In genomic region chr8:123415967-123416943, GRCm38 (mm10) we compare ENCODE assay signal across 9 mouse cellular contexts. TPM values are rescaled to one million over a fixed set of nuclear protein-coding genes. Genes with fewer than 3 reads are reported as not detected.
DNase-seq lines count a peak whose midpoint lies in the region; ATAC-seq and TF ChIP-seq lines count a peak whose summit lies in the region.
"Had no signal": no experiment of that assay in that cellular context is flagged by ENCODE, and none has a peak within 500 bp of the region (broad histone marks: within the 10 kb centered on the region; RNA-seq: fewer than 3 reads in every experiment).

No protein-coding gene starts in this region.

- 76% methylated on average over 8 of the region's 8 CpGs for WGBS in lung, embryonic 14.5 days
- WGBS in liver, embryonic 11.5 days = 47% methylated on average over 8 of the region's 8 CpGs
- 76% methylated on average over 8 of the region's 8 CpGs for WGBS in embryonic facial prominence, embryonic 10.5 days

- H3K9ac ChIP-seq in lung, embryonic 14.5 days = no peak overlapping the region
- no peak overlapping the region for H3K9ac ChIP-seq in liver, embryonic 11.5 days (ENCODE audit: low read depth, low read length)

- DNase-seq in lung, embryonic 14.5 days = peak; percentile 49
- DNase-seq in lung, postnatal 25 days (ENCODE audit: low spot score) = no peak
- peak; percentile 87 for DNase-seq in R1 (ENCODE audit: low read depth, low spot score)
- peak; percentile 70 for DNase-seq in liver, embryonic 11.5 days (ENCODE audit: low spot score)
- peak; percentile 55 for DNase-seq in retina, embryonic 14.5 days (ENCODE audit: low spot score)
- no peak for DNase-seq in right cerebral cortex, postnatal 36 days (ENCODE audit: low spot score in 2 of 2)
- no peak for DNase-seq in embryonic facial prominence, embryonic 10.5 days (ENCODE audit: low spot score)
- no peak for DNase-seq in urinary bladder, postnatal 14 days (ENCODE audit: low spot score)
- DNase-seq: kidney, adult 2 months had no signal

- no peaks in the 10 kb centered on the region for H3K9me3 ChIP-seq in lung, embryonic 14.5 days (ENCODE audit: low read depth, low read length)
- no peaks in the 10 kb centered on the region for H3K9me3 ChIP-seq in liver, embryonic 11.5 days (ENCODE audit: control insufficient read depth, low read length)
- no peaks in the 10 kb centered on the region for H3K9me3 ChIP-seq in embryonic facial prominence, embryonic 10.5 days

- H3K27me3 ChIP-seq in lung, embryonic 14.5 days (ENCODE audit: insufficient read depth, low read length) = peaks cover 31% of the 10 kb centered on the region
- H3K27me3 ChIP-seq in liver, embryonic 11.5 days (replicated peaks; ENCODE audit: control insufficient read depth, insufficient read depth, low read length) = peaks cover 33% of the 10 kb centered on the region
- peaks cover 32% of the 10 kb centered on the region for H3K27me3 ChIP-seq in embryonic facial prominence, embryonic 10.5 days (replicated peaks; ENCODE audit: low read depth, poor library complexity, severe bottlenecking)

- H3K4me3 ChIP-seq in lung, embryonic 14.5 days (ENCODE audit: low read depth, low read length) = no peak overlapping the region
- no peak overlapping the region for H3K4me3 ChIP-seq in liver, embryonic 11.5 days (ENCODE audit: low read depth, low read length)
- no peak overlapping the region; the same call in 1 of the 2 replicates for H3K4me3 ChIP-seq in embryonic facial prominence, embryonic 10.5 days

- H3K4me1 ChIP-seq in lung, embryonic 14.5 days (ENCODE audit: insufficient read depth) = no peaks in the 10 kb centered on the region
- peaks cover 22% of the 10 kb centered on the region for H3K4me1 ChIP-seq in liver, embryonic 11.5 days (replicated peaks; ENCODE audit: control insufficient read depth, insufficient read depth, low read length)
- peaks cover 32% of the 10 kb centered on the region for H3K4me1 ChIP-seq in embryonic facial prominence, embryonic 10.5 days

- ATAC-seq in lung, embryonic 14.5 days (ENCODE audit: insufficient read depth) = no peak
- peak; percentile 89 for ATAC-seq in liver, embryonic 11.5 days (replicated peaks; ENCODE audit: low FRiP score)

- no peaks in the 10 kb centered on the region for H3K36me3 ChIP-seq in lung, embryonic 14.5 days (ENCODE audit: insufficient read depth)
- H3K36me3 ChIP-seq in liver, embryonic 11.5 days (ENCODE audit: control insufficient read depth, insufficient read depth, low read length) = no peaks in the 10 kb centered on the region
- H3K36me3 ChIP-seq in embryonic facial prominence, embryonic 10.5 days (replicated peaks) = peaks cover 27% of the 10 kb centered on the region

- no peak overlapping the region for H3K27ac ChIP-seq in lung, embryonic 14.5 days (ENCODE audit: low read depth)
- peak overlapping the region; percentile 84 for H3K27ac ChIP-seq in liver, embryonic 11.5 days (ENCODE audit: low read depth, low read length)
- no peak overlapping the region for H3K27ac ChIP-seq in embryonic facial prominence, embryonic 10.5 days (replicated peaks)

- peak; percentile 33 for TF ChIP-seq CTCF in lung, embryonic 14.5 days (IDR thresholded peaks at IDR 0.05; ENCODE audit: low read depth)

- H3K4me2 ChIP-seq in lung, embryonic 14.5 days = no peak overlapping the region
- H3K4me2 ChIP-seq in liver, embryonic 11.5 days = peak overlapping the region; percentile 41

RNA-seq across cellular contexts. Expression of gene Tubb3, which starts 5.0 kb away (rescaled TPM):
- polyA plus RNA-seq in lung, embryonic 14.5 days (2014; fragmentation: Nextera tagmentation; extraction: Ambion mirVana) = 1.7 and 3.0 TPM in 2 replicates
- polyA plus RNA-seq in liver, embryonic 11.5 days (2014; fragmentation: Nextera tagmentation; extraction: Ambion mirVana) = 6.0 and 6.9 TPM in 2 replicates
- polyA plus RNA-seq in embryonic facial prominence, embryonic 10.5 days (2016; fragmentation: Nextera tagmentation; extraction: Ambion mirVana) = 223 and 230 TPM in 2 replicates

RNA-seq across cellular contexts. Expression of gene Def8, which starts 7.1 kb away (rescaled TPM):
- 34.1 and 34.3 TPM in 2 replicates for polyA plus RNA-seq in lung, embryonic 14.5 days (2014; fragmentation: Nextera tagmentation; extraction: Ambion mirVana)
- 27.0 and 32.7 TPM in 2 replicates for polyA plus RNA-seq in liver, embryonic 11.5 days (2014; fragmentation: Nextera tagmentation; extraction: Ambion mirVana)
- 43.5 and 44.5 TPM in 2 replicates for polyA plus RNA-seq in embryonic facial prominence, embryonic 10.5 days (2016; fragmentation: Nextera tagmentation; extraction: Ambion mirVana)

RNA-seq across cellular contexts. Expression of gene Mc1r, which starts 9.3 kb away (rescaled TPM):
- polyA plus RNA-seq in lung, embryonic 14.5 days (2014; fragmentation: Nextera tagmentation; extraction: Ambion mirVana) = not detected in 2 replicates
- 0.04 and 0.06 TPM in 2 replicates for polyA plus RNA-seq in liver, embryonic 11.5 days (2014; fragmentation: Nextera tagmentation; extraction: Ambion mirVana)
- not detected in 2 replicates for polyA plus RNA-seq in embryonic facial prominence, embryonic 10.5 days (2016; fragmentation: Nextera tagmentation; extraction: Ambion mirVana)
- polyA plus RNA-seq: kidney, adult 2 months had no signal

RNA-seq across cellular contexts. Expression of gene Tcf25, which starts 42.7 kb away (rescaled TPM):
- polyA plus RNA-seq in lung, embryonic 14.5 days (2014; fragmentation: Nextera tagmentation; extraction: Ambion mirVana) = 144 and 146 TPM in 2 replicates
- polyA plus RNA-seq in liver, embryonic 11.5 days (2014; fragmentation: Nextera tagmentation; extraction: Ambion mirVana) = 136 and 147 TPM in 2 replicates
- polyA plus RNA-seq in embryonic facial prominence, embryonic 10.5 days (2016; fragmentation: Nextera tagmentation; extraction: Ambion mirVana) = 141 and 144 TPM in 2 replicates

Comparison
In these comparisons a context has a peak if more than half of its experiments do, and no peak if none do; other contexts are left out.
1. DNase-seq: peak in lung, embryonic 14.5 days (single experiment), R1 (single experiment), liver, embryonic 11.5 days (single experiment) and retina, embryonic 14.5 days (single experiment); none in lung, postnatal 25 days (single experiment), right cerebral cortex, postnatal 36 days (0 of 2), embryonic facial prominence, embryonic 10.5 days (single experiment) and urinary bladder, postnatal 14 days (single experiment).
2. RNA of gene Tubb3, which starts 5.0 kb away (polyA plus RNA-seq): 223 to 230 TPM in embryonic facial prominence, embryonic 10.5 days; 6.0 to 6.9 TPM in liver, embryonic 11.5 days and 1.7 to 3.0 TPM in lung, embryonic 14.5 days; every median in the first group is over 10 times any median in the second.